Mouse (Mus musculus) ovary, postnatal 10 days (tissue): ENCODE measurements around the gene Cacna1i.
A peak's percentile ranks its signal among the peaks of the same experiment; 100 is the strongest.

Experiments
- DNase-seq: peaks from one replicate; pipeline ENCODE4 v3.0.0; 2022; ENCODE audit warnings: low spot score

Cacna1i gene

GRCm38 (mm10) chr15:80286851-80287415 lies at the start of gene Cacna1i:
Cacna1i (plus strand) TSS chr15:80287238.
- DNase-seq = no peak

- no peak for DNase-seq
These were observed 38.9 kb upstream of the Cacna1i start for GRCm38 (mm10) chr15:80248135-80248534.

DNA sequence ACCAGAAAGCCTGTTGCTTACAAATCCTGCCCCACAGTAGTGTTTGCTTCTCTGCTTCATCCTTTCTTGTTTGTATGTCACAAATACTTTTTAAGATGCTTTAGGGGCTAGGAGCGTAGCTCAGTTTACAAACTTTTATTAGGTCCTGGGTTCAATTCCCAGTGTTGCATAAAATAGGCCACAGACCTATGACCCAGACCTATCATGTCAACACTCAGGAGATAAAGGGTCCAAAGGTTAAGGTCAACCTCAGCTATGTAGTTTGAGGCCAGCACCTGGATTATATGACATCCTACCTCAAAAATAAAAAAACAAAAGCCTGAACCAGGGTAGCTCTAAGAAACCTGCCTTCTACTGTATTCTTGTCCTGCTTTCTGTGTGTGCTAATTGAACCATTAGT lies 38.4 kb upstream of the Cacna1i start:
- no peak for DNase-seq

GRCm38 (mm10) chr15:80249672-80250071 lies 37.4 kb upstream of the Cacna1i start:
- no peak for DNase-seq

DNA sequence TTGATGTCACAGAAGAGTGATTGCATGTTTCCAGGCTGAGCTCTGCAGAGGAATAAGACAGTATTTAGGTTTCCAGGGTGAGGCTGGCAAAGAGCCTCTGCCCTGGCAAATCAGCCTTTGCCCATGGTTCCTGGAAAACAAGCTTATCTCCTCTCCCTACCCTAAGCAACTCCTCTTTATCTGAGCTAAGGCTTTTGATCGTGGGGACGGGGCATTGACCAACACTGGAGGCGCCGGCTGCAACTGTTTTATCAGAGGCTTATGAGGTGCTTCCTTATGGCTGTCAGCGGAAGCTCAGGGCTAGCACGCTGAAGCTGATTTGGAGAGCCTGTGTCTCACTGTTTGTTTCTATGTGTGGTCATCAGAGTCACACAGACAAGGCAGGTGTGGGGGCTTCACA lies 36.5 kb upstream of the Cacna1i start:
- DNase-seq = no peak

- no peak for DNase-seq
These were observed 33.5 kb upstream of the Cacna1i start for GRCm38 (mm10) chr15:80253530-80253929.

GRCm38 (mm10) chr15:80254207-80254606 lies 32.8 kb upstream of the Cacna1i start:
- no peak for DNase-seq

- peak; percentile 98 for DNase-seq
These were observed 32.0 kb upstream of the Cacna1i start, which contains the start of gene Atf4 for GRCm38 (mm10) chr15:80254847-80255645. Atf4 (plus strand) TSS chr15:80255184.

DNA sequence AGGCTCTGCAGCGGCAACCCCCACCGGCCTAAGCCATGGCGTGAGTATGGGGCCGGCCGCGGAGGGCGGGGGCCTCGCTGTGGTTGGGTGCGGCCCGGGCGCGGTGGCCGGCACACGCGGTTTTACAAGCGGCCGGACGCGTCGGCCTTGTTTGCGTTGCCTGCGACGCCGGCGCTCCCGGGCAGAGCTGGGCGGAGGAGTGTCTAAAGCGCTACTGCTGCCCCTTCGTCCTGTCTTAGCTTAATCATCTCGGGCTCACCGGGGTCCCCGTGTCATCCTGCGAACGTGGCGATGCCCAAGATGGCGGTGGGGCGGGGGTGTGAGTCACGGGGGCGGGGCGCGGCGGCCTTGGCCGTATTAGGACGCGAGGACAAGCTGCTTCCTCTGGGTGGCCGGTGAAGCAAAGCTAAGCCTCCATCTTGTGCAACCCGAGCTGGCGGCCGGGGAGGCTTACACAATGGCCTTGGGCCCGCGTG lies 31.4 kb upstream of the Cacna1i start:
- DNase-seq = peak; percentile 48

DNA sequence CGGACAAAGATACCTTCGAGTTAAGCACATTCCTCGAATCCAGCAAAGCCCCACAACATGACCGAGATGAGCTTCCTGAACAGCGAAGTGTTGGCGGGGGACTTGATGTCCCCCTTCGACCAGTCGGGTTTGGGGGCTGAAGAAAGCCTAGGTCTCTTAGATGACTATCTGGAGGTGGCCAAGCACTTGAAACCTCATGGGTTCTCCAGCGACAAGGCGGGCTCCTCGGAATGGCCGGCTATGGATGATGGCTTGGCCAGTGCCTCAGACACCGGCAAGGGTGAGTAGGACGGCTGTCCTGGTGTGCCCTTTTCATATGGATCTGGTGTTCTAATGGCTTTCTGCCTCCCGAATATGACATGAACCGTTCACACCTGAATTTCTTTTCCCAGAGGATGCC lies 30.8 kb upstream of the Cacna1i start:
- DNase-seq = no peak

DNA sequence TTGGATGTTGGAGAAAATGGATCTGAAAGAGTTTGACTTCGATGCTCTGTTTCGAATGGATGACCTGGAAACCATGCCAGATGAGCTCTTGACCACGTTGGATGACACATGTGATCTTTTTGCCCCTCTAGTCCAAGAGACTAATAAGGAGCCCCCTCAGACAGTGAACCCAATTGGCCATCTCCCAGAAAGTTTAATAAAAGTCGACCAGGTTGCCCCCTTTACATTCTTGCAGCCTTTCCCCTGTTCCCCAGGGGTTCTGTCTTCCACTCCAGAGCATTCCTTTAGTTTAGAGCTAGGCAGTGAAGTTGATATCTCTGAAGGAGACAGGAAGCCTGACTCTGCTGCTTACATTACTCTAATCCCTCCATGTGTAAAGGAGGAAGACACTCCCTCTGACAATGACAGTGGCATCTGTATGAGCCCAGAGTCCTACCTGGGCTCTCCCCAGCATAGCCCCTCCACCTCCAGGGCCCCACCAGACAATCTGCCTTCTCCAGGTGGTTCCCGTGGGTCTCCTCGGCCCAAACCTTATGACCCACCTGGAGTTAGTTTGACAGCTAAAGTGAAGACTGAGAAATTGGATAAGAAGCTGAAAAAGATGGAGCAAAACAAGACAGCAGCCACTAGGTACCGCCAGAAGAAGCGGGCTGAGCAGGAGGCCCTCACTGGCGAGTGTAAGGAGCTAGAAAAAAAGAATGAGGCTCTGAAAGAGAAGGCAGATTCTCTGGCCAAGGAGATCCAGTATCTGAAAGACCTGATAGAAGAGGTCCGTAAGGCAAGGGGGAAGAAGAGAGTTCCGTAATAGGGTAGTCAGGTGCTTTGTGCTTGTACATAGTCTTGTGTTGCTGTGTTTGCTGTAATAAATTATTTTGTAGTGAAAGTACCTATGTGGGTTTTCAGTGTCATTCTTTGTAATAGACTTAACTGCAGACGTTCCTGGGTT lies 30.1 kb upstream of the Cacna1i start:
- DNase-seq = no peak

DNA sequence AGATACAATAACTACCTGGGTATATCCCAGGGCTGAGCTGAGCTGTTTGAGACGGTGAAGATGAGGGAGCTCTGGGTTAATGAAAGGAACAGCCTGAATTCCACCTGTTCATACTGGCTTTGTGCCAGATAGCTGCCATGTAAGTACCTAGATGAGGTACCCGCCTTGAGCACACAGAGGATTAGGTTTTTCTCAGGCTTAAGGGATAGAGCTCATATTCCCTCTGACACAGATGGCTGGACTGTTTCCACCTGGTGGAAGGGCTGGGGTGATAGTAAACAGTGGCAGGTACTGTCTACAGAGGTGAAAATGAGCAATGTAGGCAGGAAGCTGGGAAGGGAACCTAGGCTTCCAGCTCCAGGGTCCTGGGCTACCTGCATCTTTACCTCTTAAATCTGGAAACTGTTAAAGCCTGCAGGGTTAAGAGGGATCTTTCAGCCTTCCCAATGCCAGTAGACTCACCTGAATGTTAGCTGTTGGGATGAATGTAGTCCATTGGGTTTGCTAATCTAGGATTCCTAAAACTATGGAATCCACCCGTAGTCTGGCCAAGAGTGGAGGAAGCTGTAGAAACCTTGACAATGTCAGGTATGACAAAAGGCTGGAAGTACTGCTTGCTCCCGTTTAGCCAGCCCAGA lies 29.3 kb upstream of the Cacna1i start:
- no peak for DNase-seq

DNA sequence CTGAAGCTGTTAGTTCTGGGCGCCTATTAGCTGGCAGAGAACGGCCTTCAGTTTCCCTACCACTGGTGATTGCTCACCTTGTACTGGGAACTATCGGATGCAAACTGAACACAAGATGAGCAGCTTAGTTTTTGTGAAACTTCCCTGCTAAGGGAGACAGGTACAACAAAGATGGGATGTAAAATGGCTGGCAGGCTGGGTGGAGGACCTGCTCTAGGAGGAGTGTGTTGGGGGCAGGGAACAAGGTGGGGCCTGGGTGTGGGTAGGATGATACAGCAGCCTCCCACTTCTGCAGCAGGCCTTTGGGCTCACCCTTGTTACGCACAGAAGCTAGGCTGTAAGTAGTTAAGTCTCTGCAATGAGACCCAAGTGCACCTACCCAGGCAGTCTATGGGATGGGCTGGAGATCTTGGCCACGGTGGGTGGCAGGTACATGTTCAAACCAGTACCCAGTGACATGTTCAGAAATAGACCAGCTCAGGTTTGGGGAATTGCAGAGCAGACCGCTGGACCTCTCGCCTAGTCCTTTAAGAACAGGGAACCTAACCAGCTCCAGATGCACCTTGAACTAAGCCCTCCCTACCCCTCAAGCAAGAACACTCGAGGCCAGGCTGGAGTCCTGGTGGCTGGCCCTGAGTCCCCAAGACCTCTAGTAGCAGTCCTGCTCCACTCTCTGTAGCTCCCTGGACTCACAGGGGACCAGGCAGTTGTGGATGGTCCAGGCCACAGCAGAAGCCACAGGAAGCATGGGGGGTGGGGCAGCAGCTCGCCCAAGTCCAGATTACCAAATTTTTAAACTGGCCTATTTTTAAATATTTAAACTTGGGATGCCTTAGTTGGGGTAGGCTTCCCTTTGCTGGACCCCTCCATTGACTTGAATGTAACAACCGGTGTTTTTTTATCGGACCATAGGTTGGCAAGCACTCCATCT lies 28.5 kb upstream of the Cacna1i start:
- no peak for DNase-seq

DNA sequence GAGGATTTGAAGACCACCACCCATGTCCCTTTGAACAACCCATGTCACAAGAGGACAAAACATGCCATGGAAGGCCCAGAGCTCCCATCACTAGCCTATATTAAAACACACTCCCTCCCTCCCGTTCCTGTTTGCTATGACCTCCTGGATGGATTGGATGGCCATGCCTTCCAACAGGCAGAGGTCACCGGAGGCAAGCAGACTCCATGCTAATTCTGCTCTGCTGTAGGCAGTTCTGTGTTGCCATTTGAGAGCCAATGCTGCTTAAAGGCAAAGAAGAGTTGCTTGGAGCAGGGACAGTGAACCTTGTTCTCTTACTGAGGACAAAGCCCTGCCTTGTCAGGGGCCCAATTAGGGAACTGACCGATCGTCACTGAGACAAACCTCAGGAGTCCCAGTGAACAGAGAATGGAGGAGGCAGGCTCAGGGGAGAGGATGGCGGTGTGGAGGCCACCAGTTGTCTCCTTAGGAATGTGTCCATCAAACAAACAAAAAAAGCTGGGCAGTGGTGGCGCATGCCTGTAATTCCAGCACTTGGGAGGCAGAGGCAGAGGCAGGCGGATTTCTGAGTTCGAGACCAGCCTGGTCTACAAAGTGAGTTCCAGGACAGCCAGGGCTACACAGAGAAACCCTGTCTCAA lies 27.5 kb upstream of the Cacna1i start:
- no peak for DNase-seq

GRCm38 (mm10) chr15:80260677-80261076 lies 26.4 kb upstream of the Cacna1i start:
- DNase-seq = peak; percentile 75

GRCm38 (mm10) chr15:80261100-80261499 lies 25.9 kb upstream of the Cacna1i start:
- DNase-seq = no peak

DNA sequence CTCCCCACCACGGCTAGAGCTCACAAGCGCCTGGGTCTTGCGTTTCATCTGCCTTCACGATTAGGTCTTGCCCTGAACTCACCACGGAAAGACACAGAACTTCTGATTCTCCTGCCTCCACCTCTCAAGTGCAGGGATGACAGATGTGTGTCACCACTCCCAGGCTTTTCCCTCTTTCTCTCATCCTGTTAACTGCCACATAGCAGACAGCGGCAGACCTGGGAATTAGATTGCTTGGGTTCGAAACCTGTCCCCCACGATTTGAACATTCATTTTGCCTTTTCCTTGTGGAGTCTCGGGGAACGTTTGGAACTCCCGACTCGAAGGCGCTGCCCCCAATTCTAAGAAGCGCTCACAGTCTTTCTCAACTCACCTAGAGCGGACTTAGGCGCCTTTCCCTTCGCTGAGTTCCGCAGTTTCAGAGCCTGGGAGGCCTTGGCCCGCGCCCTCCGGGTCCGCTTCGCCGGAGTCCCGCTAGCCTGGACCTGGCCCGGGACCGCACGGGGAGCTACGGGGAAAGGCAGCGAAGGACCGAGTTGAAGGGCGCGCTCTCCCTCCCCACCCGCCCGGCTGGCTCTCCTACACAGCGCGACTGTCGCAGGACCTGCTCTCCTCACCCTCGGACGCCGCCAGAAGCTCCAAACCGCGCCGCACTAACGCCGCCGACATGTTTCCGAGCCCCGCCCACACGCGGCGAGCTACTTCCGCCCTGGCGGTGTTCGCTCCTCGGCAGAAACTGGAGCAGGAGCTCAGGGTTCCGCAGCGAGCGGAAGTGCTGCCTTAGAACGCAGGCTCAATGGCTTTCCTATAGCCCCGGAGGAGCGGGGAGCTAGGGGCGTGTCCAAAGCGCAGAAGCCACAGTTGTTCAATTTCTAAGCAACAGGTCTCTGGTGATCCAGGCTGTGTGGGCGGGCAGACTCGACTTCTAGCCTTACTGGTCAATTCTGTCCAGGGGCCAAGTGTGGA lies 23.1 kb upstream of the Cacna1i start, which contains the start of gene Rps19bp1:
Rps19bp1 (minus strand) TSS at position 706 of the 966 bp plus-strand sequence.
- peak; percentile 42 for DNase-seq

DNA sequence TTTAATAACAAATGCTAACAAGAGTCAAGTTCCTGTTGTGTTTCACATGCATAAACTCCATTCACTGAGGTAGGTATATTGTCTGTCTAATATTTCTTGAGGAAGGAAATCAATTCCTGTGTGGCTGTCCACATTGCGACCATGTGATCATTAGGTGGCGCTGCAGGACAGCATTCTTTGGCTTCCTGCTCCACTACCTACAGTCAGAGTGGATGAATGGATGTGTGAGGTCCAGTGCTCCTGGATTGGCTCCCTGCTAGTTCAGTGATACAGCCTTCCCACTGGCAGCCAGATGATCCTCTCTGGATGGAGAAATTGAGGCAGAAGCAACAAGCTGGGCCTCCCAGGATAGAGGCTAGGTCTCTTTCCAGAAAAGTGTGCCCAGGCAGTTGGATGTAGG lies 20.8 kb upstream of the Cacna1i start:
- no peak for DNase-seq

- no peak for DNase-seq
These were observed 15.1 kb upstream of the Cacna1i start for GRCm38 (mm10) chr15:80271858-80272396.
